Mouse (Mus musculus) midbrain, embryonic 15.5 days (tissue): ENCODE results near the gene Fip1l1. TPM values are rescaled to one million over a fixed set of nuclear protein-coding genes. Genes with fewer than 3 reads are reported as not detected.

Source experiments
- ATAC-seq: fragments of 200-750 bp; cut with Nextera tagmentation; replicated peaks from 2 replicates; pipeline ENCODE4 v1.8.0; 2017; ENCODE audit warnings: moderate TSS enrichment
- H3K27ac ChIP-seq: fragments of 300-500 bp; sonication (generic); 2 replicates; pipeline ENCODE4 v1.5.1; 2015; ENCODE audit warnings: mild to moderate bottlenecking, inconsistent platforms
- H3K27me3 ChIP-seq: fragments of 300-500 bp; sonication (generic); replicated peaks from 2 replicates; pipeline ENCODE4 v1.6.1; 2015; ENCODE audit warnings: inconsistent platforms
- H3K36me3 ChIP-seq: fragments of 300-500 bp; sonication (generic); replicated peaks from 2 replicates; pipeline ENCODE4 v1.6.1; 2015; ENCODE audit warnings: inconsistent platforms
- H3K4me1 ChIP-seq: fragments of 300-500 bp; sonication (generic); 2 replicates; pipeline ENCODE4 v1.6.1; 2015; ENCODE audit warnings: inconsistent platforms
- H3K4me2 ChIP-seq: fragments of 300-500 bp; sonication (generic); 2 replicates; pipeline ENCODE4 v1.6.1; 2015; ENCODE audit warnings: inconsistent platforms, mild to moderate bottlenecking, moderate library complexity
- H3K4me3 ChIP-seq: fragments of 300-500 bp; sonication (generic); 2 replicates; pipeline ENCODE4 v1.5.1; 2015; ENCODE audit warnings: mild to moderate bottlenecking, inconsistent platforms
- H3K9ac ChIP-seq: fragments of 300-500 bp; sonication (generic); 2 replicates; pipeline ENCODE4 v1.6.1; 2015; ENCODE audit warnings: mild to moderate bottlenecking, inconsistent platforms
- H3K9me3 ChIP-seq: fragments of 300-500 bp; sonication (generic); 2 replicates; pipeline ENCODE4 v1.6.1; 2016; ENCODE audit warnings: inconsistent platforms
- WGBS: fragments of 180-500 bp; shearing (Covaris S2); methylation state at CpG from one replicate; pipeline ENCODE4 v1.1.7; 2015; ENCODE audit warnings: mixed read lengths; 5-methylcytosine and 5-hydroxymethylcytosine counted together
- polyA plus RNA-seq: library from polyadenylated mRNA; unstranded; fragments of >200 nt; fragmentation: Nextera tagmentation; extraction: Ambion mirVana; gene quantifications from 2 replicates; pipeline ENCODE4 v1.2.1, GENCODE M21; 2015

Gene Fip1l1
- polyA plus RNA-seq, 1 experiment from 2014 or later, result 78.0 TPM

DNA sequence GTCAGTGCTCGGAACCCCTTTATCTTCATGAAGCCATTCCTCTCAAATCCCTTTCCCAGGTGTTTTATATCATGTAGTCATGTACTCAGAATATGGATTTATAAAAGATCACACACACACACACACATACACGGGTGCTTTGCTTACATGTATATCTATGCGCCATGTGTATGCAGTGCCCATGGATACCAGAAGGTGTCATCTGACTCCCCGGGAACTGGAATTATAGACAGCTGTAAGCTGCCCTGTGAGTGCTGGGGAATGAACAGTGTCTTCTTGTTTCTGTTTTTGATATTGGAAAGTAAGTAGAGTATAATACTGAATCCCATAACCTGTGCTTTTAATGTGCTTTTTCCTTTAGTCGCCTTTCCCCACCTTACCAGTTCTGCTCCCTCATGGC is 56.2 kb downstream of the Fip1l1 start:
- Histone ChIP-seq H3K9me3 (no peaks in the 10 kb centered on the region), H3K27ac (no peak overlapping the region), H3K4me2 (no peak overlapping the region), H3K4me3 (no peak overlapping the region), H3K27me3 (no peaks in the 10 kb centered on the region), H3K9ac (no peak overlapping the region), H3K36me3 (peaks cover 33% of the 10 kb centered on the region), H3K4me1 (no peaks in the 10 kb centered on the region)
- 94% methylated on average over 5 of the region's 5 CpGs for WGBS
- no peak for ATAC-seq

DNA sequence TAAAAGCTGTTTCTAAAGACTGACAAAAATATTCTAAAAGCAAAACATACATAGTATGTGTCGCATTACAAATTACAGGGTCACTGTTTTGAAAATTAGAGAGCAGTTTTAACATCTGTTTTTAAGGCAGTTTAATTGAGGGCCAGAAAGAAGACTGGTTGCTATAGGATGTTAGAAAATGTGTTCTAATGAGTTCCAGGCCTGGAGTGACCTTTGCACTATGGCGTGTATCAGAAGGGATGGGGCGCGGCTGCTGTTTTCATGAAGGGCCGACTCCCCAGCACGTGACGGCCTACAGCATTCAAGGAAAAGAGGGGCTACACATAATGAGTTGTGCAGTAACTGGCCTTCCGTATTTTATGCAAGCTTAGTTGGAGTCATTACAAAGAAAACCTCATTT is 57.9 kb downstream of the Fip1l1 start:
- Histone ChIP-seq H3K9ac (no peak overlapping the region), H3K4me1 (no peaks in the 10 kb centered on the region), H3K4me3 (no peak overlapping the region), H3K36me3 (peaks cover 33% of the 10 kb centered on the region), H3K27me3 (no peaks in the 10 kb centered on the region), H3K9me3 (no peaks in the 10 kb centered on the region), H3K4me2 (no peak overlapping the region), H3K27ac (no peak overlapping the region)
- no peak for ATAC-seq
- WGBS, result 88% methylated on average over 8 of the region's 8 CpGs

DNA sequence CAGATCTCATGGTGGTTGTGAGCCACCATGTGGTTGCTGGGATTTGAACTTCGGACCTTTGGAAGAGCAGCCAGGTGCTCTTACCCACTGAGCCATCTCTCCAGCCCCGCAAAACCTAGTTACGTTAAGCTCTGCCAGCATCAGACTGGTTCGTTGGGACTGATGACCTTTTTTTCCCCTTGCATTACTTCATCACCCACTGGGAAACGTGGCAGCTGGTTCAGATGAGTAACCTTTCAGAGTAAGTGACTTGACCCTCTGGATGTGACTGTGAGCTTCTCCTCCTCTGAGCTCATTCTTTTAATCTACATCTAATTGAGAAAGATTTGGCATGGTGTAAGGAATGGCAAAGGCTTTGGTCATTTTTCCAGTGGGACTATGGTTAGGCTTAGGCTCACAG is 64.8 kb downstream of the Fip1l1 start:
- peaks cover 8% of the 10 kb centered on the region; the same call in 1 of the 2 replicates for H3K36me3 ChIP-seq

GRCm38 (mm10) chr5:74601171-74601570 is 65.9 kb downstream of the Fip1l1 start:
- no peak overlapping the region for H3K9ac ChIP-seq
- peaks cover 6% of the 10 kb centered on the region; the same call in 1 of the 2 replicates for H3K36me3 ChIP-seq
- no peak overlapping the region for H3K4me2 ChIP-seq
- no peaks in the 10 kb centered on the region for H3K27me3 ChIP-seq
- no peaks in the 10 kb centered on the region for H3K9me3 ChIP-seq
- 84% methylated on average over 3 of the region's 3 CpGs for WGBS
- no peak overlapping the region for H3K4me3 ChIP-seq
- ATAC-seq, result no peak
- no peak overlapping the region for H3K27ac ChIP-seq
- H3K4me1 ChIP-seq, result no peaks in the 10 kb centered on the region

More for the DNA sequence above, 64.8 kb downstream of the Fip1l1 start:
- ATAC-seq, result no peak
- H3K4me3 ChIP-seq, result no peak overlapping the region
- WGBS, result 79% methylated on average over 5 of the region's 5 CpGs
- no peak overlapping the region for H3K4me2 ChIP-seq
- H3K27ac ChIP-seq, result no peak overlapping the region
- H3K27me3 ChIP-seq, result no peaks in the 10 kb centered on the region
- H3K4me1 ChIP-seq, result no peaks in the 10 kb centered on the region
- no peak overlapping the region for H3K9ac ChIP-seq
- H3K9me3 ChIP-seq, result no peaks in the 10 kb centered on the region

DNA sequence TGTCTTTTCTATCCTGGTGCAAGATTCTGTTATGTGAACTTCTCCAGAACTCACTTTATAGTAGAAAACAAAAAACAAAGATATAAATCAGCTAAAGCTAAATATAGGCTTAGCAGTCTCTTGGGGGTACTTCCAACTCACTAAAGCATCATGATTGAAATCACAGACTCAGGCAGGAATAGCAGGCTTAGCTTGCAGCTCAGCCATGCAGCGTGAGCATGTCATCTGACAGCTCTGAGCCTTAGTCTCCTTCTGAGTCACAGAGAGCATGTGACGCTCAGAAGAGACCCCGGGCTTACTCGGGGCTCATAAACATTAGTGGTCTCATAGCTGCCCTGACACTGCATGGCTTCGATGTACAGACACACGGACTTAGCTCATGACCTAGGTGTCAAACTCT is 66.7 kb downstream of the Fip1l1 start:
- no peak overlapping the region for H3K9ac ChIP-seq
- ATAC-seq, result no peak
- H3K27me3 ChIP-seq, result no peaks in the 10 kb centered on the region
- 85% methylated on average over 6 of the region's 6 CpGs for WGBS
- no peaks in the 10 kb centered on the region for H3K4me1 ChIP-seq
- H3K36me3 ChIP-seq, result no peaks in the 10 kb centered on the region; the same call in 1 of the 2 replicates
- H3K4me3 ChIP-seq, result no peak overlapping the region
- no peak overlapping the region for H3K27ac ChIP-seq
- H3K9me3 ChIP-seq, result no peaks in the 10 kb centered on the region
- no peak overlapping the region for H3K4me2 ChIP-seq

GRCm38 (mm10) chr5:74602371-74602770 is 67.1 kb downstream of the Fip1l1 start:
- H3K4me3 ChIP-seq, result no peak overlapping the region

DNA sequence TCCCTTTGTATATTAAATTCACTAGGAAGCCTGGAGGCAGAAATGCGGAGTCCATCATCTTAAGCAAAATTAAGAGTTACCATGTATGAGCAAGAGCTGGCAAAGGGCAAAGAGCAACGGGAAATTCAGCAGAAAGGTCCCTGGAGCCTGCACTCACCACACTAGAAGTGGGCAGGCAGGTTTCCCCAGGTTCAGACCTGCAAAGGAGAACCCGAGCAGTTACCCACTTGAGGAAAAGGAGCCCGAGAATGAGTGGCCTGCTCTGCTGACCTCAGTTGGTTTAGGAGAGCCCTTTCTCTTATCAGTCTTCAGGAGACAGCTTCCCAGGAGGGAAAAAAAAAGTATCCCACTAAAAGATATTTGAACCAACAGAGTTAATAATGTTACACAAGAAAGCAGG is 68.1 kb downstream of the Fip1l1 start:
- Histone ChIP-seq H3K4me2 (no peak overlapping the region), H3K9me3 (no peaks in the 10 kb centered on the region), H3K27ac (no peak overlapping the region), H3K4me1 (no peaks in the 10 kb centered on the region), H3K4me3 (no peak overlapping the region), H3K27me3 (no peaks in the 10 kb centered on the region), H3K36me3 (no peaks in the 10 kb centered on the region; the same call in 1 of the 2 replicates), H3K9ac (no peak overlapping the region)
- WGBS, result 92% methylated on average over 4 of the region's 4 CpGs
- no peak for ATAC-seq

More at GRCm38 (mm10) chr5:74602371-74602770, 67.1 kb downstream of the Fip1l1 start:
- H3K4me2 ChIP-seq, result no peak overlapping the region
- no peaks in the 10 kb centered on the region for H3K4me1 ChIP-seq
- H3K9me3 ChIP-seq, result no peaks in the 10 kb centered on the region
- no peak overlapping the region for H3K9ac ChIP-seq
- no peak overlapping the region for H3K27ac ChIP-seq
- WGBS, result 88% methylated on average over 10 of the region's 10 CpGs
- no peaks in the 10 kb centered on the region for H3K27me3 ChIP-seq
- H3K36me3 ChIP-seq, result no peaks in the 10 kb centered on the region; the same call in 1 of the 2 replicates
- no peak for ATAC-seq

GRCm38 (mm10) chr5:74606213-74606612 is 71.0 kb downstream of the Fip1l1 start:
- WGBS, result 81% methylated on average over 8 of the region's 8 CpGs
- no peak overlapping the region for H3K4me2 ChIP-seq
- H3K9ac ChIP-seq, result no peak overlapping the region
- no peaks in the 10 kb centered on the region for H3K4me1 ChIP-seq
- no peaks in the 10 kb centered on the region for H3K36me3 ChIP-seq
- H3K27me3 ChIP-seq, result no peaks in the 10 kb centered on the region
- ATAC-seq, result no peak
- no peak overlapping the region for H3K27ac ChIP-seq
- no peaks in the 10 kb centered on the region for H3K9me3 ChIP-seq
- H3K4me3 ChIP-seq, result no peak overlapping the region

DNA sequence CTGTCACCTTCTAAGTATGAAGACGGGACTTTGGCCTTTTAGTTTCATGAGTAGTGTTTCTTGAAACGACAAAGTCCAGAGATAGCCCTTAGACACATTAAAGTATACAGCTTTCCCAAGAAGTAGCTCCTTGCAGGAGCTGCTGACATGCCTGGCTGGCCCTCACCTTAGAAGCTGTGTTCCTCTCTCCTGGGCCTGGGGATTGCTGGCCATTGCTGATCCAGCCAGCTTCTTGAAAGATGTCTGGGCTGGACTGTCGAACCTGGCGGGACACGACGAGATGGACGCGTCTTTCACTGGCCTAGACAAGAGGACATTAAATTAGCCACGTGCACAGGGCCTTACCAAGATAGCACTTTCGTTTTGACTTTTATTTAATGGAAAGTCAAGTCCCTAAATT is 75.3 kb downstream of the Fip1l1 start:
- Histone ChIP-seq H3K9ac (no peak overlapping the region), H3K9me3 (no peaks in the 10 kb centered on the region), H3K4me2 (no peak overlapping the region), H3K36me3 (no peaks in the 10 kb centered on the region), H3K4me1 (no peaks in the 10 kb centered on the region), H3K27ac (no peak overlapping the region), H3K27me3 (no peaks in the 10 kb centered on the region), H3K4me3 (no peak overlapping the region)
- WGBS, result 91% methylated on average over 10 of the region's 10 CpGs
- ATAC-seq, result no peak

GRCm38 (mm10) chr5:74612713-74613112 is 77.5 kb downstream of the Fip1l1 start:
- Histone ChIP-seq H3K4me2 (no peak overlapping the region), H3K36me3 (no peaks in the 10 kb centered on the region), H3K27ac (no peak overlapping the region), H3K9me3 (no peaks in the 10 kb centered on the region), H3K9ac (no peak overlapping the region), H3K4me1 (no peaks in the 10 kb centered on the region), H3K4me3 (no peak overlapping the region), H3K27me3 (no peaks in the 10 kb centered on the region)
- ATAC-seq, result no peak
- WGBS, result 85% methylated on average over 5 of the region's 5 CpGs

- Histone ChIP-seq H3K4me1 (no peaks in the 10 kb centered on the region), H3K27ac (no peak overlapping the region), H3K4me3 (no peak overlapping the region), H3K9ac (no peak overlapping the region), H3K27me3 (no peaks in the 10 kb centered on the region), H3K9me3 (no peaks in the 10 kb centered on the region), H3K4me2 (no peak overlapping the region), H3K36me3 (no peaks in the 10 kb centered on the region)
- WGBS, result 75% methylated on average over 18 of the region's 18 CpGs
- ATAC-seq, result no peak
Measured at GRCm38 (mm10) chr5:74613491-74614151, 78.4 kb downstream of the Fip1l1 start.

DNA sequence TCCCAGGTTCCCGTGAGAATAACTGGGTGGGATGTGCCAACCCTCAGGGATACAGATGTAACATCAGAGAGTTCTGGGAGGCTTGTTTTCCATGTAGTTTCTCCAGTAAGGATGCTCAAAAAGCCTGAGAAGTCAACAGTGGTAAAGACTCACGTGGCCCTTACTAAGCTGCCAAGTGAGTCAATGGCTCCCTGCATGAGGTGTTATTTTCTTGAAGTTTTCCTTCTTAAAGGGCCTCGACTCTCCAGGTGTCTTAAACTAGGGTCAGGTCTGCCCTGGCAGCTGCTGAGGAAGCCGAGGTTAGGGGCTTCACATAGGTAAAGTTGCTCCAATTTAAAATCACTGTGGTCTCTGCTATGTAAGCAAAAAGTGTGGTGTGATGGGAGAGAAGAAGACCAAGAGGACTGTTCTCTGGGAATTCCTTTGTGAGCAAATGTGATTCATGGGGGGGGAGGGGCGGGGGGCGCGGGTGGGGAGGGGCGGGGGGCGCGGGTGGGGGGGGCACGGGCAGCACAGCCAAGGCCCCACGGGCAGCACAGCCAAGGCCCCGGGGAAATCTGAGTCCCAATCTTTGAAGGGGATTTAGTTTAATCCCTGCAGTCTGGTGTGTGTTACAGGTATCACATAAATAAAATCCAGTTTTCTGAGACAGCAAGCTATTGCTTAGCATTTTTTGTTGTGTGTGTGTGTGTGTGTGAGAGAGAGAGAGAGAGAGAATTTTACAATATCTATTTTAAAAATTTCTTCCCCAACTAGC is 82.7 kb downstream of the Fip1l1 start:
- Histone ChIP-seq H3K4me3 (no peak overlapping the region), H3K9ac (no peak overlapping the region), H3K27me3 (no peaks in the 10 kb centered on the region), H3K4me1 (no peaks in the 10 kb centered on the region; the same call in 1 of the 2 replicates), H3K4me2 (no peak overlapping the region), H3K27ac (no peak overlapping the region), H3K9me3 (no peaks in the 10 kb centered on the region), H3K36me3 (no peaks in the 10 kb centered on the region)
- ATAC-seq, result no peak
- 45% methylated on average over 13 of the region's 13 CpGs for WGBS
